Mouse (Mus musculus) embryonic fibroblast, embryonic 13.5 days (primary cell): ENCODE results near the gene Zfp568.

Source experiments
- CTCF ChIP-seq: IDR thresholded peaks from 2 replicates; pipeline ENCODE4 v1.5.1; 2011; ENCODE audit warnings: mild to moderate bottlenecking, control low read depth, low read length, moderate library complexity, borderline replicate concordance; ENCODE audit not compliant: insufficient read depth
- POLR2A ChIP-seq: IDR thresholded peaks from 2 replicates; pipeline ENCODE4 v1.6.1; 2011; ENCODE audit warnings: low read depth, mild to moderate bottlenecking, control low read depth, low read length, moderate library complexity

GRCm38 (mm10) chr7:30062478-30062877 is 78.7 kb downstream of the Zfp568 start:
- TF ChIP-seq CTCF: no peak
- TF ChIP-seq POLR2A: no peak
